Mouse (Mus musculus) heart, embryonic 14.5 days (tissue): ENCODE results near the gene Olfr6. TPM values are rescaled to one million over a fixed set of nuclear protein-coding genes. Genes with fewer than 3 reads are reported as not detected.
"Not testable (repeated sequence)": the region's sequence is repeated elsewhere in the genome, so short reads cannot be mapped to it uniquely, and the experiment has no call there.

ENCODE experiments used
- ATAC-seq: fragments of 200-750 bp; cut with Nextera tagmentation; 2 replicates; pipeline ENCODE4 v1.8.0; 2017; ENCODE audit warnings: low read depth, moderate TSS enrichment; ENCODE audit not compliant: insufficient number of reproducible peaks, insufficient read depth, low FRiP score
- H3K27ac ChIP-seq, 2 experiments: fragments of 200-500 bp in 1 of 2; fragments of 300-500 bp in 1 of 2; sonication (generic) in 1 of 2; replicated peaks in 1 of 2; 2 replicates each; pipeline ENCODE4 v1.5.1; 2012 to 2014; ENCODE audit warnings: low read depth in 2 of 2, low read length in 2 of 2, control low read depth in 1 of 2, mild to moderate bottlenecking in 1 of 2, mixed read lengths in 1 of 2; ENCODE audit not compliant: control insufficient read depth in 1 of 2, insufficient read depth in 1 of 2
- H3K27me3 ChIP-seq: fragments of 300-500 bp; sonication (generic); 2 replicates; pipeline ENCODE4 v1.6.1; 2014; ENCODE audit warnings: mild to moderate bottlenecking, low read length, control low read depth; ENCODE audit not compliant: control insufficient read depth, insufficient read depth
- H3K36me3 ChIP-seq: fragments of 300-500 bp; sonication (generic); 2 replicates; pipeline ENCODE4 v1.6.1; 2014; ENCODE audit warnings: mild to moderate bottlenecking, control low read depth, low read length, mixed read lengths; ENCODE audit not compliant: control insufficient read depth, insufficient read depth
- H3K4me1 ChIP-seq, 2 experiments: fragments of 200-500 bp in 1 of 2; fragments of 300-500 bp in 1 of 2; sonication (generic) in 1 of 2; 2 replicates each; pipeline ENCODE4 v1.6.1; 2012 to 2014; ENCODE audit warnings: low read length in 2 of 2, control low read depth in 1 of 2, mixed read lengths in 1 of 2; ENCODE audit not compliant: control insufficient read depth in 2 of 2, insufficient read depth in 2 of 2
- H3K4me2 ChIP-seq: fragments of 300-500 bp; sonication (generic); 2 replicates; pipeline ENCODE4 v1.6.1; 2014; ENCODE audit warnings: mild to moderate bottlenecking, low read length
- H3K4me3 ChIP-seq, 2 experiments: fragments of 200-500 bp in 1 of 2; fragments of 300-500 bp in 1 of 2; sonication (generic) in 1 of 2; 2 replicates each; pipeline ENCODE4 v1.5.1; 2012 to 2014; ENCODE audit warnings: low read length in 2 of 2, mild to moderate bottlenecking in 2 of 2, control low read depth in 1 of 2, low read depth in 1 of 2, moderate library complexity in 1 of 2; ENCODE audit not compliant: control insufficient read depth in 1 of 2, insufficient read depth in 1 of 2
- H3K9ac ChIP-seq: fragments of 300-500 bp; sonication (generic); 2 replicates; pipeline ENCODE4 v1.6.1; 2014; ENCODE audit warnings: mild to moderate bottlenecking, low read length
- H3K9me3 ChIP-seq: fragments of 300-500 bp; sonication (generic); 2 replicates; pipeline ENCODE4 v1.6.1; 2016; ENCODE audit warnings: low read length, control low read depth; ENCODE audit not compliant: control insufficient read depth
- WGBS: fragments of 180-500 bp; shearing (Covaris S2); extraction: QIAGEN DNeasy Blood & Tissue Kit; methylation state at CpG from one replicate; pipeline ENCODE4 v1.1.7; 2014; 5-methylcytosine and 5-hydroxymethylcytosine counted together
- polyA plus RNA-seq: library from polyadenylated mRNA; unstranded; fragments of >200 nt; fragmentation: Nextera tagmentation; extraction: Ambion mirVana; gene quantifications from 2 replicates; pipeline ENCODE4 v1.2.1, GENCODE M21; 2014

The Olfr6 gene
- polyA plus RNA-seq, 1 experiment from 2014 or later, result not detected

GRCm38 (mm10) chr7:106932119-106932518, 31.6 kb downstream of the Olfr6 start, which contains the start of gene Olfr709-ps1:
Gene Olfr709-ps1 (minus strand): TSS chr7:106932219.
- no peaks in the 10 kb centered on the region for H3K36me3 ChIP-seq
- no peaks in the 10 kb centered on the region for H3K9me3 ChIP-seq
- no peak within 1 kb of the TSS for H3K4me2 ChIP-seq
- no peak within 1 kb of the TSS for H3K27ac ChIP-seq
- no peaks in the 10 kb centered on the region for H3K4me1 ChIP-seq
- no peak within 1 kb of the TSS for H3K9ac ChIP-seq
- ATAC-seq, result no peak
- no peaks in the 10 kb centered on the region for H3K27me3 ChIP-seq
- H3K4me3 ChIP-seq, result no peak within 1 kb of the TSS

- not testable (repeated sequence) for H3K27me3 ChIP-seq, H3K4me3 ChIP-seq, H3K9me3 ChIP-seq, H3K4me1 ChIP-seq, ATAC-seq, H3K36me3 ChIP-seq, H3K9ac ChIP-seq, H3K4me2 ChIP-seq, H3K27ac ChIP-seq
- WGBS, result 63% methylated on average over 2 of the region's 7 CpGs
Measured at GRCm38 (mm10) chr7:106920961-106921360, 42.8 kb downstream of the Olfr6 start.

GRCm38 (mm10) chr7:106907676-106908075, 56.1 kb downstream of the Olfr6 start, which contains the start of gene Olfr1532-ps1:
Gene Olfr1532-ps1 (plus strand): TSS chr7:106908001.
- Histone ChIP-seq H3K9me3 (no peaks in the 10 kb centered on the region), H3K27ac (no peak within 1 kb of the TSS), H3K9ac (no peak within 1 kb of the TSS), H3K4me3 (no peak within 1 kb of the TSS), H3K4me2 (no peak within 1 kb of the TSS), H3K36me3 (no peaks in the 10 kb centered on the region), H3K4me1 (no peaks in the 10 kb centered on the region), H3K27me3 (no peaks in the 10 kb centered on the region)
- WGBS, result 54% methylated on average over 2 of the region's 2 CpGs
- no peak for ATAC-seq

Other genes starting within 250 kb of the Olfr6 start
- not detected in 2 replicates for gene Olfr695, start 247.5 kb downstream of the Olfr6 start, polyA plus RNA-seq
- gene Olfr697, start 221.5 kb downstream of the Olfr6 start, polyA plus RNA-seq, result not detected in 2 replicates
- gene Olfr698, start 208.5 kb downstream of the Olfr6 start, polyA plus RNA-seq, result not detected in 2 replicates
- gene Olfr699, start 170.7 kb downstream of the Olfr6 start, polyA plus RNA-seq, result not detected in 2 replicates
- not detected in 2 replicates for gene Olfr700, start 155.1 kb downstream of the Olfr6 start, polyA plus RNA-seq
- gene Olfr701, start 149.8 kb downstream of the Olfr6 start, polyA plus RNA-seq, result not detected in 2 replicates
- not detected in 2 replicates for gene Olfr702, start 130.0 kb downstream of the Olfr6 start, polyA plus RNA-seq
- gene Olfr703, start 120.6 kb downstream of the Olfr6 start, polyA plus RNA-seq, result not detected in 2 replicates
- not detected in 2 replicates for gene Olfr704, start 100.8 kb downstream of the Olfr6 start, polyA plus RNA-seq
- gene Olfr705, start 87.0 kb downstream of the Olfr6 start, polyA plus RNA-seq, result not detected in 2 replicates
- not detected in 2 replicates for gene Olfr706, start 75.8 kb downstream of the Olfr6 start, polyA plus RNA-seq
- not detected in 2 replicates for gene Olfr707, start 62.7 kb downstream of the Olfr6 start, polyA plus RNA-seq
- gene Olfr1532-ps1, start 55.9 kb downstream of the Olfr6 start, polyA plus RNA-seq, result not detected in 2 replicates
- not detected in 2 replicates for gene Olfr709-ps1, start 31.7 kb downstream of the Olfr6 start, polyA plus RNA-seq
- gene Olfr710, start 15.6 kb downstream of the Olfr6 start, polyA plus RNA-seq, result not detected in 2 replicates
- not detected in 2 replicates for gene Olfr711, start 11.5 kb upstream of the Olfr6 start, polyA plus RNA-seq
- not detected in 2 replicates for gene Olfr2, start 42.1 kb upstream of the Olfr6 start, polyA plus RNA-seq
- gene Olfr713, start 67.2 kb upstream of the Olfr6 start, polyA plus RNA-seq, result not detected in 2 replicates
- gene Olfr714, start 107.0 kb upstream of the Olfr6 start, polyA plus RNA-seq, result not detected in 2 replicates
- gene Olfr17, start 129.3 kb upstream of the Olfr6 start, polyA plus RNA-seq, result not detected in 2 replicates
- gene Olfr715b, start 146.4 kb upstream of the Olfr6 start, polyA plus RNA-seq, result not detected in 2 replicates
- not detected in 2 replicates for gene Olfr715, start 167.1 kb upstream of the Olfr6 start, polyA plus RNA-seq
- not detected in 2 replicates for gene Olfr716, start 174.4 kb upstream of the Olfr6 start, polyA plus RNA-seq
- gene Nlrp14, start 203.1 kb upstream of the Olfr6 start, polyA plus RNA-seq, result not detected in 2 replicates
- gene Rbmxl2, start 245.5 kb upstream of the Olfr6 start, polyA plus RNA-seq, result not detected in 2 replicates